Mouse (Mus musculus): ENCODE results near the gene Caln1. TPM values are rescaled to one million over a fixed set of nuclear protein-coding genes. Genes with fewer than 3 reads are reported as not detected.

Caln1 gene
- polyA plus RNA-seq, 1 experiment from 2014 or later = not detected

Other genes starting within 250 kb of the Caln1 start
- 5.0 and 5.1 TPM in 2 replicates for gene Kctd7, start 224.6 kb upstream of the Caln1 start, polyA plus RNA-seq (2014; fragmentation: Nextera tagmentation; extraction: Ambion mirVana)
- gene Rabgef1, start 197.7 kb upstream of the Caln1 start, polyA plus RNA-seq (2014; fragmentation: Nextera tagmentation; extraction: Ambion mirVana) = 25.7 and 27.9 TPM in 2 replicates
- gene Tmem248, start 152.4 kb upstream of the Caln1 start, polyA plus RNA-seq (2014; fragmentation: Nextera tagmentation; extraction: Ambion mirVana) = 33.7 and 36.7 TPM in 2 replicates
- gene Sbds, start 113.9 kb upstream of the Caln1 start, polyA plus RNA-seq (2014; fragmentation: Nextera tagmentation; extraction: Ambion mirVana) = 55.0 and 57.4 TPM in 2 replicates
- 27.5 and 28.7 TPM in 2 replicates for gene Tyw1, start 113.8 kb upstream of the Caln1 start, polyA plus RNA-seq (2014; fragmentation: Nextera tagmentation; extraction: Ambion mirVana)
- gene A330070K13Rik, start 15.2 kb downstream of the Caln1 start, polyA plus RNA-seq (2014; fragmentation: Nextera tagmentation; extraction: Ambion mirVana) = not detected in 2 replicates

Measured in stomach, embryonic 14.5 days (tissue).